Mouse (Mus musculus) bone marrow macrophage, adult 2 months (primary cell): ENCODE measurements at regions not wholly inside any gene's neighbourhood (a gene's known extent, or its start where the extent isn't known, plus 50 kb on each side); places are given as distances from the start of the nearest gene placed in this dataset.

Experiments
- CTCF ChIP-seq: IDR thresholded peaks from 2 replicates; pipeline ENCODE4 v1.5.1; 2012; ENCODE audit warnings: low read depth, mild to moderate bottlenecking, low read length, moderate library complexity
- POLR2A ChIP-seq: IDR thresholded peaks from 2 replicates; pipeline ENCODE4 v1.6.1; 2012; ENCODE audit warnings: mild to moderate bottlenecking, low read depth, low read length, borderline replicate concordance

DNA sequence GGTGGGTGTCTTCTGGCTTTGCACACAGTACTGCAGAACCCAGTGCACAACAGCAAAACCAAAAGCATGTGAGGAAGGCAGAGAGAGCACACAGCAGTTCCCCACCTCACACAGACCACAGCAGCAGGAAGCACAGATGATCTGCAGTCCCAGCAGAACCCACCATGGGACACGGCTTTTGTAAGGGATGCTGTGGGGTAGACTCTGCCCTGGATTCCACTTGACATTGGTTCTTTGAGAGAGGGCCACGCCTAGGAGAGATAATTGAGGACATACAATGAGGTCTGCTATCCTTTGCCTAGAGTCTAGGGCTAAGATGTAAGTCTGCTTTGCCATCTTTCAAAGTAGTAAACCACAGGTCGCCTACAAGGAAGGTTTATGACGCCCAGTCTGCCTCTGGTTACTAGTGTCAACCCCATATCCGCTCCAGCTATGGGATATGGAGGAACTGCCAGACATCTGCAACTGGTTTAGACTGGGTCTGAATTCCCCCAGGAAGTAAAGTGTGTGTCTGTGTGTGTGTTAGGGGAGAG, 89.3 kb upstream of the Tnfaip3 start:
- TF ChIP-seq CTCF (no peak), POLR2A (no peak)
